Mouse (Mus musculus) gastrocnemius, adult 8-10 months (tissue): ENCODE measurements around the gene Fgfr2. TPM values are rescaled to one million over a fixed set of nuclear protein-coding genes. Genes with fewer than 3 reads are reported as not detected.

Experiments
- DNase-seq, 2 experiments: peaks; one replicate each; pipeline ENCODE4 v3.0.0; 2022; ENCODE audit warnings: low spot score in 2 of 2
- total RNA-seq, 4 experiments: library from RNA; stranded (reverse); gene quantifications; 2 replicates each; pipeline ENCODE4 v1.2.4; 2022

Fgfr2 gene
- total RNA-seq, 4 experiments from 2014 or later, result 0.17 to 1.3 (median 0.62) TPM

DNA sequence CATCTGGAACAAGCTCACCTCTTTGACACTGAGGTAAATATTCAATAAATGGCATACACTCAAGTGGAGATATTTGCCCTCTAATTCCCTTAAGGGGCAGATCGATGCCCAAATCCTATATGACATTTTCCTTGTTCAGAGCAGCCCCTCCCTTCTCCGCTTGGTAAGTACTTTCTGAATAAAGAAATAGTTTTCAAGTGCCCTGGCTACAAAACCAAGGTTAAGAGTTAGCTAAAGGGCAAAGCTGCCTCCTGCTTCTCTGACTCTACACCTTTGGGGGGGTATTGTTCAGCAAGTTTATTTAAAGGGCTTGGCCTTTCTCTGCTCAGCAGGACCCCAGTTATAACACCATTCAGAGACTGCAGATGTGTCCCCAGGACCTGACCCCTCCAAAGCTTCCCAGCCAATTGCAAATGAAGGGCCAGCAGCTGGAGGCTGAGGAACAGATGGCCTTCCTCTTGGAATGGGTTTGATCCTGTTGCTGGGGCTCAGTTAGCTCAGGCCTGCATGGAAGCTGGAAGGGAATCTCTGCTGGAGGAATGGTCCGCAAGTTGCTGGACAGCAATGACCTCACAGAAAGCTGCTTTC is 2871.1 kb downstream of the Fgfr2 start:
- no peak for DNase-seq

DNA sequence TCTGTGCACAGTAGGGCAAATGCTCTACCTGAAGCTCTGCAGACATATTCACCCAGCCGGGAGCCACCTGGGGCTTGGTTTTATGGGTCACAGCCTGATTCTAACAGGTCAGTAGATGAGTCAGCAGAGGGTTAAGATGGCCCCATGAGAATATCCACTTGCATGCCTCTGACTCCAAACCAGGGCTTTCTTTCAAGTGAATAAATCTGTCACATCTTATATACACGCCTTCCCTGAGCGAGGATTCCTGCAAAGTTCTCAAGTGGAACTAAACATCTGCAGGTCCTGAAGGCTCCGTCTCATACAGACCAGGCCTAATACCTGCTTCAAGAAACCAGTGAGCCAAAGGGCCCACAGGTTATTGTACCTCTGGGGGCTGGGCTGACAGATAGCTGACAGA is 2872.2 kb downstream of the Fgfr2 start:
- no peak for DNase-seq

DNA sequence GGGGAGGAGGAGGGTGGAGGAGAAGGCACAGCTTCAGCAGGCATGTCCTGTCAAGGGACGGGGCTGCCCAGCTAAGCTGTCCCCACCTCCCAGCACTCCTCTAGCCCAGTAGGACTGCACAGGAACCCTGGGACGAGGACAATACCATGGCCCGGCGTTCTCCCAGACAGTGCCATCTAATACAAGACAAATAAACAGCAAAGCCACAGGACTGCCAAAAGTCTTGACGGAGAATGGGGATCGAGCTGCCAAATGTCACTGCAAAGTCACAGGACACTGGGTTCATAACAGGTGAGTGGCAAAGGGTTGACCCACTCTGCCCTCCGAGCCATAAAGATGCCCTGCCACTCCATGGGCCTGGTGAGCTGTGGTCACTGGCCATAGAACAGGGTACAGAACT is 2874.7 kb downstream of the Fgfr2 start:
- DNase-seq, result no peak

DNA sequence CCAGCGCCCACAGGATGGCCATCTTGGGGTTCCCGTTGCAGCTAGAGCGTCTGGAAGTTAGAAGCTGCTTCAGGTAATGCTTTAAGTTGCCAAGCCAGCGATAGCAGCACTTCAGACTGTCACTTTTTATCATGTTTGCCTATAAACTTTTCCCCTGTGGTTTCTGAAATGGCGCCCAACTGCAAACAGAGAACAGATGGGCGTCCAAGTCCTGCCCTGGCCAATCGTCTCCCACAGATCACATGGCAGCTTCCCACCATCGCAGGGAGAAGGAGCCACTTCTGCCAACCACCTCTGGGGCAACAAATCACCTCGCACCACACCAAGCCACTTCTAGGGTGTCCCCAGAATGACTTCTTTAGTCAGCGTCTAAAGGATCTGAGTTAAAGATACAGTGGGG is 2875.3 kb downstream of the Fgfr2 start:
- DNase-seq, result no peak

DNA sequence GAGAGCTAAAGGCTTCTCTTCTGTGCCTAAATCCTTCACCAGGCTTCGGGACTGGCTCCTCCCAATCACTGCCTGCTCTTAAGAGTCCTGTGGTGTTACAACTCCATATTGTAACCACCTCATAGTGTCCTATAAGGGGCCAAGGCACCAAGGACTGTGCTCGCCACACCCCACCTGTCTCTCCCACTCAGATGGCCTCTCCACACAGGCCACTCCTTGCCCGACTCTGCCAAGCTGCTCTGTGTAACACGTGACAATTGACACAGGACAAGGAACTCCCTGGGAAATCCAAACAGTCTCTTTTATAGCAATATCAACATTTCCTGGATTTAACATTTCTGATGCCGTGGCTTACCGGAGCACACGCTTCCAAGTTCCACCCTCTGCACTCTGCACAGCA is 2876.7 kb downstream of the Fgfr2 start:
- DNase-seq, result no peak

DNA sequence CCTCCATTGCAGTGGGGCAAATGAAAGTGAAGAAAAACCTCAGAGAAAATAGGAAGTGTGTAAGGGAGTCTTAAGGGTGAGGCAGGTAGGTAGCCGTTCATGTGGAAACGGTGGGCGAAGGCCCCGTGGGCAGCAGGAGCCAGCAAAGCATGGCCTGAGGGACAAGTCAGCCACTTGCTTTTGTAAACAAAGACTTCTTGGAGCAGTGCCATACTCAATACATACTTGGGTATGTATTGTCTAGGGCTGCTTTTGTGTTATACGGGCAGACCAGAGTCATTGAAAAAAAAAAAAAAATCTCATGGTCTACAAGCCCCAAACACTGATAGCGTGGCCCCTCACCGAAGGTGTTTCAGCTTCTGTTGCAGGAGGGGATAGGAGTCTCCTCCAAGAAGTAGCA is 2878.6 kb downstream of the Fgfr2 start:
- DNase-seq, result no peak

DNA sequence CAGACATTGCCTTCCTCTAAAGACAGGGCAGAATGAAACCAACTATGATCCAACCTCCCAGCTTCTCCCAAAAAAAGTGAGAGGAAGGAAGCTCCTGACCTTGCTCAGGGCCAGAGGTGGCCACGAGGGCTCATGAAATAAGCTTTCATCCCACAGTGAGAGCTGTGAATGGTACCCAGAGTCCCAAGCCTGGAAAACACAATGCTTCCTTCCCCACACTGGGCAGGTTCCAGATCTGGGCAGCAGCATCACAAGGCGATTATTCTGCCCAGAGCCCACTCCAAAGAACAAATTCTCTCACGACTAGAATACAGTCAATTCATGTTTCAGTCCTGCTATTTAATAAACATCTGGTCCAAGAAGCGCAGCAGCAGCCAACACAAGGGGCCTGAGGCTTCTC is 2879.3 kb downstream of the Fgfr2 start:
- no peak for DNase-seq

DNA sequence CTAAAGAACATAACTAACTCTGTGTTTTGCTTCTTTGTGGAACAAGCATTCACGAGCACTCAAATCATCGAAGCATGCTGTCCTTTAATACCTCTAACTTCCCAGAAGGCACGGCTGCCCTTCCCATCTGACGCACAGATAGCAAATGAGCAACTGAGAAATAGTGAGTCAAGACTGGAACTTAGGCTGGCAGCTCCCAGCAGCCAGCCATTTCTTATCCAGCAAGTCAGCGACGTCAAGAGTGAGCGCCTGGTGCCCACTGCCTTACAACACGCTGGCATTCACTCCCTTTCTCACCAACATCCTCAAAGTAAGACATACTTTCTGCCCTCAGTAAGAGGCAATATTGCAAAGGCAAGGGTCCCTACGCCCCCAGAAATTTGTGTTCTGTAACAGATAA is 2883.0 kb downstream of the Fgfr2 start:
- no peak for DNase-seq

DNA sequence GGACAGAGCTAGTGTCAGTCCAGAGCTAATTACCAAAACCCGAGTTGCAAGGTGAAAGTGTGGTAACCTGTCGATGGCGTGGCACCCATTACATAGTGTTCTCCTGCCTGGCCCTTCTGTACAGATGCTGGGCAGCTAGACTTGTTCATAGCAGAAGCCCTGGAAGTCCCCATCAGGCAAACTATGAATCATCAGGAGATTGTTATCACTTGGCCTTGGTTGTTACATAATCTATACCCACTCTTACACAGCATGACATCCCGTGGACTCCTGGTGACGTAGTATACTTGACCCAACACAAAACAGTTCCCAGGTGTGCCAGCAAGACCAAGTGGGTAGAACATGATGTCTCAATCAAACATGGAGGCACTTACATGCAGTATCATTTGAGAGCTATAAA is 2885.9 kb downstream of the Fgfr2 start:
- DNase-seq, result no peak

DNA sequence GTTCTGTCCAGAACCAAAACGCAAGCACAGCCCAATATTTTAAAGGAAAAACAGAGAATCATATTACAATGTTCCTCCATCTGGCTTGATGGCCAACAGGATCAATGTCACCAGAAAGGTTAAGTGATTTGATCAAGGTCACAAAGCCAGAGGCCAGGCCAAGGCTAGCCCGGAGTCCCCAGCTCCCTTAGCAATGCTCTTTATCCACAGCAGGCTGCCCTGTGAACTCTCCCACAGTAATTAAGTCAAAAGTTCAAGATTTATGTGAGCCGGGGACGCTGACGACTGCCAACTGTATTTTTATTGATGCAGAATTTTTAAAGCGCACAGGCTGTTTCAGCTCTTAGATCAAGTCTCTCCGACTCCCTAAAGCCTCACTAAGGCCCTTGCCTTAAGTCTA is 2889.4 kb downstream of the Fgfr2 start:
- no peak for DNase-seq

DNA sequence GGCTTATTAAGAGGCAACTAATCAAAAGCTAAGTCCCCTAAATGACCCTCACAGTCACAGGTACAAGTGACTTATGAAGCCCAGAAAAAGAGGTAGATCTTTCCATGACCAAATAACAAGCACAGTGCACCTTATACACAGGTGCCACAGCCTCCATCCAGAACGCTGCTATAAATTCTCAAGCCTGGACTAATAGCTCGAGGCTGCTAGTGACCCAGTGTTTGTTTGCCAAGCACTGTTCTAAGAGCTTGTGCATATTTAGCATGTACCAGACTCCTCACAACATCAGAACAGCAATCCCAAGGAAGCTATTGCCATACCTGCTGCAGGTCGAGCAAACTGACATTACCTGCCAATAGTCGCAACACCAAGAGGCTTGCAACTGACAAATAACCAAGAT is 2893.1 kb downstream of the Fgfr2 start:
- no peak for DNase-seq

DNA sequence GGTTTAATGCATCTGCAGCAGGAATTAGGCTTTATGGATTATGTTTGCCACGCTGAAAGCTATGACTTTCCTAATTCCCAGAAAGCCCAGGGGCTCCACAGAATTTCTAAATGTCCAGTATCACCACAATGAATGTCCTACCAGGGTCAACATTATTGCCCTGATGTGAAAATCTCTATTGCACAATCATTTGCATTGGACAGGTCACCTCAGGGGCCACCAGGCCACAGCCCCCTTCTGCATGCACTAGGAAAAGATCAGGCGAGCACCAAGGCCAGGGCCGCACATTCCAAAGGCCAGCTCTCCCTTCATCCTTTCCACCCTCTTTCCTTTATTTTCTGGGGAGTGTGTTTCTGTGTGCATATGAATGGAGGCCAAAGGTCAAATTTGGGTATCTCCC is 2897.9 kb downstream of the Fgfr2 start:
- no peak for DNase-seq

DNA sequence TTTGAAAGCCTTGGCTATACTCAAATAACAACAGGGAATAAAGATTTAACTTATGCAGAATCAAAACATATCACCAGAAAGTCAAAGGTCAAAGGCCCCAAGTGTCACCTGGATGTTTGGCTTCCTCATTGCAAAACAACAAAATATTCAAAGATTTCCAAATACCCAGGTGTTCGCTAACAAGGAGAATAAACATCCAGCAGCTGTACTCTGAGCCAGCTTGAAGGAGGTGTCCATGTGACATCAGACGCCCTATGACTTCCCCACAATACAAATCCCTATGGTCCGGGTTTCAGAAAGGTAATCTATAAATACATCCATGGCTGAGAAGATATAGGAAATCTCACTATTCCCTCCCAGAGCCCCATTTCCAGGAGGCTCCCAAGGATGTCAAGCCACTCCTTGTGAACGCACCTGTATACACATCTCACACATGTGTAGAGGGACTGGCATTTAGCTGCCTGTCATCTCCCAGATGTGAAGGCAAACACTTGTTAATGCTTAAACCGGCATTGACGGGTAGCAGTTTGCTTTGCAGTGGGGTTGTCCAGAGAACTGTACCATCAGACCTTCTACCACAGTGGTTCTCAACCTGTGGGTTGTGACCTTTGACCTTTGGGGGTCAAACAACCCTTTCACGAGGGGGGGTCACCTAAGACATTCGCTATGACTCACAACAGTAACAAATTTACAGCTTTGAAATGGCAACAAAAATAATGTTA is 2900.4 kb downstream of the Fgfr2 start:
- no peak for DNase-seq

DNA sequence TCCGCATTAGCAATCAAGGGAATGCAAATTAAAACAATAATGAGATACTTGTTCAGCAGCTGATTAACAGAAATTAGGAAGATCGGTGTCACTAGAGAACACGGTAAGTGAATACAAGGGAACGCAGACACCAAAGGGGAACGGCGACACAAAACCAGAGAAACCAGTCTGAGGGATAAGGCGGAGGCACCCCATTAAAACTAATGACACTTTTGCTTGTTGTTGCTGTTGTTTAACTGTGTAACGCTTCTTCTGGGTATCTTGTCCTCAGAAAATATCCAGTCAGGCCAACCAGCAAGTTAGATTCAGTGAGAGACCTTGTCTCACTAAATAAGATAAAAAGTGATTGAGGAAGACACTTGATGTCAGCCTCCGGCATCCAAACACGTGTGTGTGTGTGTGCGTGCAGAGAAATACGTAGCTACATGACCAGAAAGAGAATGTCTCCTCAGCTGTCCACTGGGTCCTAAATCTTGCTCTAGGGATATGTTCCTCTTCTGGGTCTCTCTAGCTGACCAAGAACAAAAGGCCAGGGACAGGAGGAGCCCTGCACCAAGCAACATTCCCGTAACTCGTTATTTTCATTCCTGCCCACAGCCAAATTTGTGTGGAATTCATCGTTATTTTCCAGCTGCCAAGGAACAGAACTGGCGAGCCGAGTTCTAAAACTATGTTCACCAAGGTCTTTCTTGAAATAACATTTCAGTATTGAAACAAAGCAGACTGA is 2901.3 kb downstream of the Fgfr2 start:
- DNase-seq, result no peak

DNA sequence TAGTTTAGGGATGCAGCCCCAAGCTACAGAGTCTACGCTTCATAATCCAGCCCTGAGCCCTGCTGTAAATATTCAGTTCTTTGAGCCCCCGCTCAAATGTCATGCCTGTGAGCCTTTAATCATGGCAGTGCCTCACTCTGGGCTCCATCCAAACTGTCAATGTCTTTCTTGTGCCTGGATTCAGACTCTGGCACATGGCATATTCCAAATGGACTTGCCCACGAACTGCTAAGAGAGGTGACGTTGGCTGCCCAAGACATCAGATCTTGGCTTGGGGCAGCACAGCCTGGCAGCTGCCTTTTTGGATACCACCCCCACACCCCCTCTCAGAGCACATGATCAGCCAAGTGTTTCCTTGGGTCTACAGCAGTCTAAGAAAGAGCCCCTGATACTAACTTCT is 2902.5 kb downstream of the Fgfr2 start:
- no peak for DNase-seq

DNA sequence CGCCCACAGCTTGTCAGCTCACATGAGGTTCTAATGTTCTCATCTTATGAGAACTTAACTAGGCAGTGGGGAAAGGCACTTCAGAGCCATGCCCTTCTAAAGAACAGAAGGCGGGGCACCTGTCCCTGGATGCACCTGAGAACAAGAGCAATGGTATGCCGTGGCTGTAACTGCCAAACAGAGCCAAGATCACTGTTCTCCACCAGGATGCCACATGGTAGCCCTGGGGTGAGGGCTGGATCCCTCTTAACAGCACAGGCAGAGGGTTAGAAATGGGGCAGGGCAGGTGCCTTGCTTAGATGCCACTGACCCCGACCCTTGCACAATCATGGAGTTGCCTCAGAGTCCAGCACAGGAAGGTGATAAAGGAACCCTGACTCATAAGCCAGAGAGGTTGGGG is 2903.3 kb downstream of the Fgfr2 start:
- DNase-seq, result no peak

DNA sequence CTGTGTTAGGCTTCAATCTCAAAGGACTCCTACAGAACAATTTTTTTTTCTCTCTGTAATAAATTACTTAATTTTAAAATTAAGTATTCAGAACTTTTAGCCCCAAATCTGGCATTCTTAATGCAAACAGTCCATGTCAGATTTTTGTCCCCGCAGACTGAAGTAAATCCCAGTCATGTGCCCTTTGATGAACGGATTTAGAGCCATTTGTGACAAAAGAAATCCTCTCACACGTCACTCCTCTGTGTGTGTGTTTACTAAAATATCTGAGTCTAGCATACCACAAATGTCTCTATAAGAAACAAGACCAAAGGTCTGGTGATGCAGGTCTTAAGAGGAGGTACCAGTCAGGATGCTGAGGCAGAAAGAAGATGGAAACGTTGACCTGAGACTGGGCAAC is 2906.9 kb downstream of the Fgfr2 start:
- DNase-seq, result no peak

DNA sequence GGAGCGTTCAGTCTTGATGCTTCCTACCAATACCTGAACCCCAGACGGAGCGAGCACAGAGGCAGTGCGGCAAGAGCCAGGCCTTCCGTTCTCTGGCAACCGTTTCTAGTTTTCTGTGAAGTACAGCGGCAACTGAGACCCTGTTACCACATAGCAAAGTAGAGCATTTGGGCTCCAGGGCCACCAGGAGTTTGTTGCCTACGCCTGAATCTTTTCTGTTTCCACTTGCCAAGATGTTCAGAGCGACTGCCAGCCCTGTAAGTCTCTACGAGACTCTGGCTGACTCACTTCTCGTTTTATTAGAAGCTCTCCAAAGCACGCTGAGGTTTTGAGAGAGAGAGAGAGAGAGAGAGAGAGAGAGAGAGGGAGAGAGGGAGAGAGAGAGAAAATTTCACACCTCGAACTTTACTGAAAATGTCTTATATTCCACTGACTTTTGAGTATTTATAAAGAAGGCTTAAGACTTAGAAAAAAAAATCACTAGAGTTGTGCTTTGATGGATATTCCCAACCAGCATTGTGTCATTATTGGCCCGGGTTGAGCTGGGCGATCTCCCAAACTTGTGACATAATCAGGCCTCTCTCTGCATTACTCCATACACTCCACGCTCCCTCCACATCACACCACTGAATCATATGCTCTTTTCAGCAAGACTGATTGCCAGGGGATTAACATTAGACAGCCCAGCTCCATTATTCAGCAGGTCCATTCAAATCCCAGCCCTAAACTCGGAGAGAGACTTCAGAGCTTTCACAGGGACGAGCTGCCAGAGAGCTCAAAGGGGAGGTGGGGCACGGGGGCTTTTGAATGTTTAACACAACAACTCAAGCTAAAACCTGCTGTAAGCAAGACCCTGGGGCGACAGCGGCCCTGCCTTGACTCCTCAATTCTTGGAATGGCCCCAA is 2907.6 kb downstream of the Fgfr2 start:
- peak; percentile 42 to 53 for DNase-seq

DNA sequence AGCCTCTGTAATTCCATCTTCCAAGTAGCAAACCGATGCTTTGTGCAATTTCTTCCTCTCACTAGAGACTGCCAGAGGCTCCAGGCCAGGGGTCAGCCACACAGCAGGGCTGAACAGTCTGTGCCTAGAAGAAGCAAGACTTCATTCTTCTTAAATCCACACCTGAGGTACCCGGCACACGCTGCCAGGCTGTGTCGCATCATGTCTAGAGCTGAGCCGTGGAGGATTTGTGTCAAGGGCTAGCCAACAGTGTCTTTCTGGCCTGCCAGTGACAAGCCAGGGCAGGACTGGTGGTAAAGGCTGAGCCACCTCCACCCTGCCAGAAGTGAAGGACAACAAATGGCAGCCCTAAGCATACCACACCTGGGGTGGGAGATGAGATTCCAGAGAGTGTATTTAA is 2910.0 kb downstream of the Fgfr2 start:
- no peak for DNase-seq

DNA sequence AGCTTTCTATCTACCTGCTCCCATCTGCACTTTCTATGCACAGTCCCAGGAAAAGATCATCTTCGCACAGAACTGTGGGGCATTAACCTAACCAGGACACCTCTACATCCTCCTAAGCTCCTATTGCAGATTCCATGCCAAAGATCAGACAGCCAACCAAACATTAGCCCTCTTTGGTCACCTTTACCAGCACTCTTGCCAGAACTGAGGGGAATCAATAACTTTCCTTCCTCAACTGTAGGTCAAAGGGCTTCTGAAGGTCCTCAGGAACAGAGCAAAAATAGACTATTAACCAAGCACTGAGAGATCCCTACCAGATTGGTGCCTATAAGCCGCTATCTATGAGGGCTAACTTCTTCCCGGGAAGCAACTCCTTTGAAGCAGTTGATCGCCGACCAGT is 2911.7 kb downstream of the Fgfr2 start:
- no peak for DNase-seq

DNA sequence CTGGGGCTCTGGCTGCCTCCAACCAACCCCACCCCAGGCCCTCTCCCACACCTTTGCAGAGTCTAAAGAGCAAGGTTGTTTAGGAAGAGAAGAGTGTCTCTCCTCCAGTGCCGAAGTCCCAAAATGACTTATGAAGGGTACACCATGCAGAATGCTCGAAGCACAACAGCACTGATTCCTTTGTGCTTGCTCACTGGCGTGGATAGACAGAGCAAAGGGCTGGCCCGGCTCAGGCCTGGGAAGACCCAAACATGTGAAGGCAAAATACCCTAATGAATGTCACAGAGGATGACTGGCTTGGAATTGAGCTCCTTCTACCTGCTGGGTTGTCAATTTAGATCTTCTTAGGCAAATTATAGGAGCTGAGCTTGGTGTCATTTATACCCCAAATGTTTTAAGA is 2914.5 kb downstream of the Fgfr2 start:
- DNase-seq, result no peak

DNA sequence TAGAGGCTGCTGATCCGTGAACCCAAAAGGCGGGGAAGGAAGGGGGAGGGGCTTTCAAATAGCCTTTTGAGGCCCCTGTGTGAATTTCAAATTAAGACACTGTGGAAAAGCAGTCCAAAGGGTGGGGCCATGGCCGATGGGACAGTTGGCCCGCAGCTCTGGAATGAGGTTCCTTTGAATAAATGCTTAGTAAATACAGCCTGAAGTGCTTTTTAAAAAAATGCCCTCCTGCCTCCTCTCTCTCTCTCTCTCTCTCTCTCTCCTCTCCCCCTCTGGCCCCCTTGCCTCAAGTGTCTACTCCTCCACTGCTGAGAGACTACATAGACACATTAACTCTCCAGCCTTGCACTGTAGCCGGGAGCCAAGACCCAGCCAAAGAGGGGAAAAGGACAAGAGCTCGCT is 2917.0 kb downstream of the Fgfr2 start:
- DNase-seq, result no peak
